Mouse (Mus musculus) brain, embryonic 14.5 days (tissue): ENCODE measurements at regions not wholly inside any gene's neighbourhood (a gene's known extent, or its start where the extent isn't known, plus 50 kb on each side); places are given as distances from the start of the nearest gene placed in this dataset.

ENCODE experiments used
- CTCF ChIP-seq: fragments of 200-500 bp; IDR thresholded peaks from 2 replicates; pipeline ENCODE4 v1.5.1; 2012; ENCODE audit warnings: inconsistent platforms, mild to moderate bottlenecking, moderate library complexity, borderline replicate concordance; ENCODE audit not compliant: insufficient read depth, insufficient read length; ENCODE audit errors: extremely low read depth
- POLR2A ChIP-seq: fragments of 200-500 bp; IDR thresholded peaks from 2 replicates; pipeline ENCODE4 v1.6.1; 2012; ENCODE audit warnings: mild to moderate bottlenecking, inconsistent platforms, borderline replicate concordance; ENCODE audit not compliant: poor library complexity, insufficient read depth, insufficient read length, severe bottlenecking; ENCODE audit errors: extremely low read depth

DNA sequence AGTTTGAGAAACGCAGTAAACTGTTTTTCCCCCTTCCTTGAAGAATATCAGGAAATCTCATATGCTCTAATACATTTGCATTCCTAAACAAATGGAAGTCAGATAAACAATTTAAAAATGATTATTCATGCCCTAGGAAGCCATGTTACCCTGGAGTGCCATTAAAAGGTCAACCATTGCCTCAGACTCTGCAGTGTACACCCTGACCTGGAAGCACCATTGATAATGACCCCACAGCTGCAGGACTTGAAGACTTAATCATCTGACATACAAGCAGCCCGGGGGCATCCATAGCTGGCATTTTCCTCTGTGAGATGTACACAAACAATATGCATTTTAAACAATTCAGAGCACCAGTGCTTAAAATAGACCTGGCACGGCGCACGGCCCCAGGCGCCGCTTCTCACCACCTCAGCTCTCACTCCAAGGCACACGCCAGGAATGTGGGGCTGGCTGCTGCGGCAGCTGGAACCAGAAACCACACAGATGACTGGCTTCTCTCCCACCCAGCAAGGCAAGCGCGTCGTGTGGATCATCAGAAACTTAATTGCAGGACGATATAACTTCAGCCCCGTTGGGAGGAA lies 141.1 kb upstream of the Galnt5 start:
- TF ChIP-seq CTCF (no peak), POLR2A (no peak)
